In genomic region chr2:150136435-150136897, GRCm38 (mm10) we compare ENCODE assay signal across 8 mouse cellular contexts. TPM values are rescaled to one million over a fixed set of nuclear protein-coding genes. Genes with fewer than 3 reads are reported as not detected.
DNase-seq lines count a peak whose midpoint lies in the region; ATAC-seq lines count a peak whose summit lies in the region.

TSS of gene Zfp120 (minus strand) at chr2:150136708.

- under 1% methylated on average over 13 of the region's 13 CpGs for WGBS in hindbrain, embryonic 15.5 days

- H3K27ac ChIP-seq in hindbrain, embryonic 15.5 days (replicated peaks) = peak within 1 kb of the TSS; percentile 81

- peaks cover 18% of the 10 kb centered on the region for H3K36me3 ChIP-seq in hindbrain, embryonic 15.5 days

- H3K4me3 ChIP-seq in hindbrain, embryonic 15.5 days = peak within 1 kb of the TSS; percentile 82

- ATAC-seq in hindbrain, embryonic 15.5 days (ENCODE audit: low FRiP score, low read depth) = peak; percentile 100

- peaks cover 4% of the 10 kb centered on the region; the same call in 1 of the 2 replicates for H3K9me3 ChIP-seq in hindbrain, embryonic 15.5 days

- H3K4me1 ChIP-seq in hindbrain, embryonic 15.5 days (replicated peaks) = peaks cover 7% of the 10 kb centered on the region

- H3K4me2 ChIP-seq in hindbrain, embryonic 15.5 days = peak within 1 kb of the TSS; percentile 66

- peak within 1 kb of the TSS; percentile 69 for H3K9ac ChIP-seq in hindbrain, embryonic 15.5 days

- DNase-seq in T-cell, adult 2 months (ENCODE audit: low spot score) = peak; percentile 85
- DNase-seq in cerebellum, postnatal 36 days = peak; percentile 78 to 85
- DNase-seq in frontal cortex, postnatal 36 days (ENCODE audit: low spot score in 2 of 2) = peak; percentile 83 to 93
- DNase-seq in left cerebral cortex, adult 11 months (ENCODE audit: low spot score) = peak; percentile 91
- DNase-seq in lung, postnatal 4 days = peak; percentile 87 to 92
- peak; percentile 84 for DNase-seq in retina, postnatal 7 days (ENCODE audit: low read depth, low spot score)
- DNase-seq in urinary bladder, adult 2 months (ENCODE audit: low spot score) = peak; percentile 66

- no peaks in the 10 kb centered on the region for H3K27me3 ChIP-seq in hindbrain, embryonic 15.5 days

RNA-seq across cellular contexts. Expression of gene Zfp120, which starts in this region (rescaled TPM):
- 9.9 TPM in 2 replicates for polyA plus RNA-seq in hindbrain, embryonic 15.5 days (2015; fragmentation: Nextera tagmentation; extraction: Ambion mirVana)
- 3.6 and 5.2 TPM in 2 replicates for polyA plus RNA-seq in urinary bladder, adult 2 months (2012; rRNA removed)

Comparison
In these comparisons a context has a peak if more than half of its experiments do, and no peak if none do; other contexts are left out.
1. Peak in every context shown above with its lines: DNase-seq, ATAC-seq, H3K4me3 ChIP-seq and H3K27ac ChIP-seq.